Mouse (Mus musculus) midbrain, embryonic 11.5 days (tissue): ENCODE data around the gene Ppfia2. TPM values are rescaled to one million over a fixed set of nuclear protein-coding genes. Genes with fewer than 3 reads are reported as not detected.

Source experiments
- ATAC-seq: fragments of 200-750 bp; cut with Nextera tagmentation; 2 replicates; pipeline ENCODE4 v1.8.0; 2017; ENCODE audit warnings: moderate TSS enrichment, moderate library complexity; ENCODE audit not compliant: low FRiP score
- DNase-seq: peaks from one replicate; pipeline ENCODE4 v3.0.0; 2015; ENCODE audit warnings: low spot score; ENCODE audit errors: missing footprints
- H3K27ac ChIP-seq: fragments of 300-500 bp; sonication (generic); 2 replicates; pipeline ENCODE4 v1.5.1; 2014; ENCODE audit warnings: low read depth, low read length
- H3K27me3 ChIP-seq: fragments of 300-500 bp; sonication (generic); 2 replicates; pipeline ENCODE4 v1.6.1; 2014; ENCODE audit warnings: mild to moderate bottlenecking, low read length, moderate library complexity, mixed read lengths; ENCODE audit not compliant: control insufficient read depth, insufficient read depth
- H3K36me3 ChIP-seq: fragments of 300-500 bp; sonication (generic); 2 replicates; pipeline ENCODE4 v1.6.1; 2014; ENCODE audit warnings: mild to moderate bottlenecking, low read length, moderate library complexity, mixed read lengths; ENCODE audit not compliant: control insufficient read depth, insufficient read depth
- H3K4me1 ChIP-seq: fragments of 300-500 bp; sonication (generic); 2 replicates; pipeline ENCODE4 v1.6.1; 2014; ENCODE audit warnings: low read length; ENCODE audit not compliant: control insufficient read depth, insufficient read depth
- H3K4me2 ChIP-seq: fragments of 300-500 bp; sonication (generic); 2 replicates; pipeline ENCODE4 v1.6.1; 2014; ENCODE audit warnings: mild to moderate bottlenecking, moderate library complexity
- H3K4me3 ChIP-seq: fragments of 300-500 bp; sonication (generic); 2 replicates; pipeline ENCODE4 v1.5.1; 2014; ENCODE audit warnings: low read depth, low read length
- H3K9ac ChIP-seq: fragments of 300-500 bp; sonication (generic); 2 replicates; pipeline ENCODE4 v1.6.1; 2014; ENCODE audit warnings: low read length
- H3K9me3 ChIP-seq: fragments of 300-500 bp; sonication (generic); 2 replicates; pipeline ENCODE4 v1.6.1; 2016; ENCODE audit warnings: low read length; ENCODE audit not compliant: control insufficient read depth
- WGBS: fragments of 180-500 bp; shearing (Covaris S2); extraction: QIAGEN DNeasy Blood & Tissue Kit; methylation state at CpG from one replicate; pipeline ENCODE4 v1.1.7; 2014; 5-methylcytosine and 5-hydroxymethylcytosine counted together
- polyA plus RNA-seq: library from polyadenylated mRNA; unstranded; fragments of >200 nt; fragmentation: Nextera tagmentation; extraction: Ambion mirVana; gene quantifications from 2 replicates; pipeline ENCODE4 v1.2.1, GENCODE M21; 2014

The Ppfia2 gene
- polyA plus RNA-seq, 1 experiment from 2014 or later, result 7.6 TPM

GRCm38 (mm10) chr10:106924798-106925197 lies 454.7 kb downstream of the Ppfia2 start:
- Histone ChIP-seq H3K27me3 (no peaks in the 10 kb centered on the region), H3K4me3 (no peak overlapping the region), H3K9me3 (no peaks in the 10 kb centered on the region), H3K36me3 (no peaks in the 10 kb centered on the region), H3K4me1 (peaks cover 4% of the 10 kb centered on the region; the same call in 1 of the 2 replicates), H3K9ac (no peak overlapping the region), H3K27ac (no peak overlapping the region), H3K4me2 (no peak overlapping the region)
- DNase-seq (no peak), ATAC-seq (no peak)
- WGBS, result 95% methylated on average over 3 of the region's 3 CpGs

GRCm38 (mm10) chr10:106928576-106929332 lies 458.6 kb downstream of the Ppfia2 start:
- Histone ChIP-seq H3K9me3 (no peaks in the 10 kb centered on the region), H3K27me3 (no peaks in the 10 kb centered on the region), H3K36me3 (no peaks in the 10 kb centered on the region), H3K27ac (no peak overlapping the region; the same call in 1 of the 2 replicates), H3K4me1 (peaks cover 4% of the 10 kb centered on the region; the same call in 1 of the 2 replicates), H3K4me3 (no peak overlapping the region), H3K4me2 (no peak overlapping the region), H3K9ac (no peak overlapping the region)
- ATAC-seq (peak; percentile 84), DNase-seq (peak; percentile 90)
- 56% methylated on average over 9 of the region's 9 CpGs for WGBS

GRCm38 (mm10) chr10:106932571-106933073 lies 462.5 kb downstream of the Ppfia2 start:
- no peaks in the 10 kb centered on the region for H3K36me3 ChIP-seq
- ATAC-seq (peak; percentile 51; the same call in 1 of the 2 replicates), DNase-seq (peak; percentile 88)
- peaks cover 4% of the 10 kb centered on the region; the same call in 1 of the 2 replicates for H3K4me1 ChIP-seq
- H3K9ac ChIP-seq, result 0 out of 2 replicates have a peak overlapping the region, but pooled peaks have one; percentile 33
- no peak overlapping the region for H3K27ac ChIP-seq
- H3K4me3 ChIP-seq, result no peak overlapping the region
- no peaks in the 10 kb centered on the region for H3K27me3 ChIP-seq
- H3K4me2 ChIP-seq, result peak overlapping the region; percentile 34
- 44% methylated on average over 13 of the region's 13 CpGs for WGBS
- H3K9me3 ChIP-seq, result no peaks in the 10 kb centered on the region

- no peak for ATAC-seq
- no peaks in the 10 kb centered on the region for H3K27me3 ChIP-seq
- 94% methylated on average over 7 of the region's 7 CpGs for WGBS
These were observed 466.9 kb downstream of the Ppfia2 start for GRCm38 (mm10) chr10:106936996-106937395.

GRCm38 (mm10) chr10:106938851-106939250 lies 468.7 kb downstream of the Ppfia2 start:
- Histone ChIP-seq H3K36me3 (no peaks in the 10 kb centered on the region), H3K27ac (no peak overlapping the region), H3K4me1 (no peaks in the 10 kb centered on the region), H3K27me3 (no peaks in the 10 kb centered on the region), H3K9ac (no peak overlapping the region), H3K4me3 (no peak overlapping the region), H3K9me3 (no peaks in the 10 kb centered on the region), H3K4me2 (no peak overlapping the region)
- 93% methylated on average over 3 of the region's 3 CpGs for WGBS
- ATAC-seq (no peak), DNase-seq (no peak)

More at GRCm38 (mm10) chr10:106936996-106937395, 466.9 kb downstream of the Ppfia2 start:
- no peaks in the 10 kb centered on the region for H3K4me1 ChIP-seq
- no peak overlapping the region for H3K9ac ChIP-seq
- H3K4me2 ChIP-seq, result no peak overlapping the region
- DNase-seq, result no peak
- no peaks in the 10 kb centered on the region for H3K9me3 ChIP-seq
- no peaks in the 10 kb centered on the region for H3K36me3 ChIP-seq
- H3K4me3 ChIP-seq, result no peak overlapping the region
- no peak overlapping the region for H3K27ac ChIP-seq

- no peak overlapping the region for H3K27ac ChIP-seq
- no peak overlapping the region for H3K4me3 ChIP-seq
- no peak overlapping the region for H3K9ac ChIP-seq
- no peaks in the 10 kb centered on the region for H3K4me1 ChIP-seq
- no peaks in the 10 kb centered on the region for H3K9me3 ChIP-seq
- DNase-seq, result no peak
- no peak for ATAC-seq
- no peaks in the 10 kb centered on the region for H3K36me3 ChIP-seq
- no peaks in the 10 kb centered on the region for H3K27me3 ChIP-seq
- 77% methylated on average over 1 of the region's 1 CpGs for WGBS
- no peak overlapping the region for H3K4me2 ChIP-seq
These were observed 469.3 kb downstream of the Ppfia2 start for GRCm38 (mm10) chr10:106939441-106939840.

GRCm38 (mm10) chr10:106941380-106941779 lies 471.2 kb downstream of the Ppfia2 start:
- Histone ChIP-seq H3K27me3 (no peaks in the 10 kb centered on the region), H3K4me1 (no peaks in the 10 kb centered on the region), H3K9ac (no peak overlapping the region), H3K36me3 (no peaks in the 10 kb centered on the region), H3K4me3 (no peak overlapping the region), H3K4me2 (no peak overlapping the region), H3K27ac (no peak overlapping the region), H3K9me3 (no peaks in the 10 kb centered on the region)
- DNase-seq, result no peak
- WGBS, result 78% methylated on average over 5 of the region's 5 CpGs
- ATAC-seq, result no peak

GRCm38 (mm10) chr10:106959026-106959425 lies 488.9 kb downstream of the Ppfia2 start:
- DNase-seq (no peak), ATAC-seq (no peak)
- H3K4me2 ChIP-seq, result no peak overlapping the region
- H3K27ac ChIP-seq, result no peak overlapping the region
- H3K4me1 ChIP-seq, result no peaks in the 10 kb centered on the region
- H3K4me3 ChIP-seq, result no peak overlapping the region
- H3K9me3 ChIP-seq, result no peaks in the 10 kb centered on the region
- H3K9ac ChIP-seq, result no peak overlapping the region
- WGBS, result 85% methylated on average over 3 of the region's 3 CpGs
- no peaks in the 10 kb centered on the region for H3K36me3 ChIP-seq
- H3K27me3 ChIP-seq, result no peaks in the 10 kb centered on the region
